Mouse (Mus musculus) stomach, postnatal 0 days (tissue): ENCODE measurements around the gene Wipi1. TPM values are rescaled to one million over a fixed set of nuclear protein-coding genes. Genes with fewer than 3 reads are reported as not detected.
"Not testable (repeated sequence)": the region's sequence is repeated elsewhere in the genome, so short reads cannot be mapped to it uniquely, and the experiment has no call there.

Source experiments
- ATAC-seq: fragments of 200-750 bp; cut with Nextera tagmentation; 2 replicates; pipeline ENCODE4 v1.8.0; 2017; ENCODE audit not compliant: low FRiP score, low TSS enrichment
- DNase-seq: peaks from one replicate; pipeline ENCODE4 v3.0.0-alpha.2; 2016; ENCODE audit warnings: low spot score
- H3K27ac ChIP-seq: fragments of 300-500 bp; sonication (generic); replicated peaks from 2 replicates; pipeline ENCODE4 v1.5.1; 2014; ENCODE audit warnings: mild to moderate bottlenecking, control low read depth
- H3K27me3 ChIP-seq: fragments of 300-500 bp; sonication (generic); 2 replicates; pipeline ENCODE4 v1.6.1; 2014; ENCODE audit warnings: low read length; ENCODE audit not compliant: control insufficient read depth, insufficient read depth
- H3K36me3 ChIP-seq: fragments of 300-500 bp; sonication (generic); 2 replicates; pipeline ENCODE4 v1.6.1; 2014; ENCODE audit warnings: low read length, mixed read lengths; ENCODE audit not compliant: control insufficient read depth, insufficient read depth
- H3K4me1 ChIP-seq: fragments of 300-500 bp; sonication (generic); replicated peaks from 2 replicates; pipeline ENCODE4 v1.6.1; 2014; ENCODE audit warnings: antibody characterized with exemption; ENCODE audit not compliant: control insufficient read depth, insufficient read depth
- H3K4me2 ChIP-seq: fragments of 300-500 bp; sonication (generic); replicated peaks from 2 replicates; pipeline ENCODE4 v1.6.1; 2014; ENCODE audit warnings: low read depth, mild to moderate bottlenecking, control low read depth, moderate library complexity
- H3K4me3 ChIP-seq: fragments of 300-500 bp; sonication (generic); 2 replicates; pipeline ENCODE4 v1.5.1; 2014; ENCODE audit warnings: low read depth, low read length, control low read depth
- H3K9ac ChIP-seq: fragments of 300-500 bp; sonication (generic); 2 replicates; pipeline ENCODE4 v1.6.1; 2014; ENCODE audit warnings: mild to moderate bottlenecking, low read length, control low read depth, mixed read lengths
- H3K9me3 ChIP-seq: fragments of 300-500 bp; sonication (generic); 2 replicates; pipeline ENCODE4 v1.6.1; 2016; ENCODE audit warnings: low read length; ENCODE audit not compliant: control insufficient read depth
- CTCF ChIP-seq: IDR thresholded peaks from 2 replicates; pipeline ENCODE4 v1.5.1; 2016; ENCODE audit warnings: antibody characterized with exemption, low read depth, mild to moderate bottlenecking, moderate library complexity
- EP300 ChIP-seq: optimal IDR thresholded peaks from 2 replicates; pipeline ENCODE3; 2016; ENCODE audit warnings: antibody characterized with exemption
- WGBS: fragments of 180-500 bp; shearing (Covaris S2); extraction: QIAGEN DNeasy Blood & Tissue Kit; methylation state at CpG from one replicate; pipeline ENCODE4 v1.1.7; 2014; 5-methylcytosine and 5-hydroxymethylcytosine counted together
- polyA plus RNA-seq: library from polyadenylated mRNA; unstranded; fragments of >200 nt; fragmentation: Nextera tagmentation; extraction: Ambion mirVana; gene quantifications from 2 replicates; pipeline ENCODE4 v1.2.1, GENCODE M21; 2015

The Wipi1 gene
- 35.3 and 40.5 TPM in 2 replicates for polyA plus RNA-seq

DNA sequence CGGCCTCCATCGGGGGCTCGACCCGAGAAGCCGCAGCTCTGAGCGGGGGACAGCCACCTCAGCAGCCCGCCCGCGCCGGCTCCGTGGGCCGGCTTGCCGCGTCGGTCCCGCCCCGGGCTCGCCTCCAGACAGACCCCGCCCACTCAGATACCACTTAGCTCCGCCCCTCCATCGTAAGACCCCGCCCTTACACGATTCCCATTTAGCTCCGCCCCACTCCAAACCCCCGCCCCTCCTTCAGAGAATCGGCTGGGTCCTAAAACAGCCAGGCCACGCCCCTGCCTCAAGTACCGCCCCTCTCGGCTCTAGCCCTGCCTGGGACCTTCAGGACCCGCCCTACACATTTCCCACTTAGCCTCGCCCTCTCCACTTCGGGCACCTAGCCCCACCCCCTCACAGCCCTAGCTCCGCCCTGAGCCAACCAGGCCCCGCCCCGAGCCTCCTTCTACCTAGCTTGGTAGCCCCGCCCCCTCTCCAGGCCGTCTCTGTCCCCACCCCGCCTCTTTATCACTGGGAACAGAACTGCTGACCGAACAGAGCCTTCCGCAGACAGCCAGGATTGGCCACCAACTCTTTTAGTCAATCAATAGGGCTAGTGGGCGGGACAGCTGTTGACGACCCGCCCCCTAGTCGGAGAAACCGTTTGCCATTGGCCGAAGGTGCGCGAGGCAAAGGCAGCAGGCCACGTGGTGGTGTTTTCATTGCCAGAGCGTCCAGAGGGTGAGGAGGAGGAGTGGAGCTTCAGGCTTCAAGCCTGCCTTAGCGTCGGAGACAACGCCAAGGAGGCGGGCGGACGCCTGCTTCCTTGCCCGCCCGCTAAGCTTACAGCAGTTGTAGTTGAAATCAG, at the start of gene Wipi1:
Wipi1 (minus strand) TSS at position 665 of the 847 bp plus-strand sequence.
- Histone ChIP-seq H3K9ac (peak within 1 kb of the TSS; percentile 92), H3K36me3 (no peaks in the 10 kb centered on the region), H3K9me3 (no peaks in the 10 kb centered on the region), H3K4me1 (peaks cover 9% of the 10 kb centered on the region; the same call in 1 of the 2 replicates), H3K4me3 (peak within 1 kb of the TSS; percentile 82), H3K4me2 (peak within 1 kb of the TSS; percentile 85), H3K27ac (peak within 1 kb of the TSS; percentile 95), H3K27me3 (no peaks in the 10 kb centered on the region)
- DNase-seq: peak; percentile 100
- ATAC-seq: peak; percentile 97
- TF ChIP-seq CTCF (peak; percentile 25), EP300 (no peak)
- under 1% methylated on average over 56 of the region's 58 CpGs for WGBS

DNA sequence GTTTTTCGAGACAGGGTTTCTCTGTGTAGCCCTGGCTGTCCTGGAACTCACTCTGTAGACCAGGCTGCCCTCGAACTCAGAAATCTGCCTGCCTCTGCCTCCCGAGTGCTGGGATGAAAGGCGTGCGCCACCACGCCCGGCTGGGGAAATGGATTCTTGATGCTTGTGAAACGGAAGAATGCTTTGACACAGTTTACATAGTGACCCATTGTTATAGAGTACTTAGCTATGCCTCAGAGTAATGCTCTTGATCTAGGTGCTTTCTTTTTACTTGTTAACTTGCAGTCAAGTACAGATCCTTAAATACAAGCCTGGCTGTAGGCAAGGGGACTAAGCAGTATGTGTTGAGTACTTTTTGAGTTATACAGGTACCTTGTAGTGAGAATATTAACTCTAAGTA, 48.8 kb upstream of the Wipi1 start:
- H3K9ac ChIP-seq, H3K4me2 ChIP-seq, H3K9me3 ChIP-seq, ATAC-seq, H3K27me3 ChIP-seq, H3K27ac ChIP-seq, DNase-seq, H3K4me1 ChIP-seq, H3K4me3 ChIP-seq: not testable (repeated sequence)
- 84% methylated on average over 8 of the region's 8 CpGs for WGBS
- peaks cover 29% of the 10 kb centered on the region for H3K36me3 ChIP-seq

DNA sequence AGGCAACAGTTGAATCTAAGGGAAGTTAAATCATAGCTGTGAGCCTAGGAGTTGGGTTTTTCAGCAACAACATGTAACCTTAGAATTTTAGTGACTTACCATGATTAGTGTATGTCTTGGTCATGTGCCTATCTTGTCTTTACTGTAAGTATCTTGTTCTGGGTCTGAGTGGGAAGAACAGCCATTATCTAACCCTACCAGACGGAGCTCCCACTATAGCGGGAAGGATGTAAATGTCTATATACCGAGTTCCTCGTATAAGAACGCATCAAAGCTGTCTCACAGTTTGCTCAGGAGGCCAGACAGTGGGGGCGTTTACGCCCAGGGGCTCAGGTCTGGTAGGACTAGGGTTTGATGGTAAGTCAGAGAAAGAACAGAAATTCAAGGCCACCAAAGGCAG, 44.5 kb upstream of the Wipi1 start:
- TF ChIP-seq EP300: no peak
- no peak for TF ChIP-seq CTCF
- Histone ChIP-seq H3K4me2 (no peak overlapping the region), H3K27me3 (no peaks in the 10 kb centered on the region), H3K9ac (no peak overlapping the region), H3K4me3 (no peak overlapping the region), H3K9me3 (no peaks in the 10 kb centered on the region), H3K27ac (no peak overlapping the region), H3K4me1 (peaks cover 7% of the 10 kb centered on the region; the same call in 1 of the 2 replicates), H3K36me3 (peaks cover 21% of the 10 kb centered on the region)
- ATAC-seq (no peak), DNase-seq (no peak)
- 84% methylated on average over 7 of the region's 7 CpGs for WGBS

DNA sequence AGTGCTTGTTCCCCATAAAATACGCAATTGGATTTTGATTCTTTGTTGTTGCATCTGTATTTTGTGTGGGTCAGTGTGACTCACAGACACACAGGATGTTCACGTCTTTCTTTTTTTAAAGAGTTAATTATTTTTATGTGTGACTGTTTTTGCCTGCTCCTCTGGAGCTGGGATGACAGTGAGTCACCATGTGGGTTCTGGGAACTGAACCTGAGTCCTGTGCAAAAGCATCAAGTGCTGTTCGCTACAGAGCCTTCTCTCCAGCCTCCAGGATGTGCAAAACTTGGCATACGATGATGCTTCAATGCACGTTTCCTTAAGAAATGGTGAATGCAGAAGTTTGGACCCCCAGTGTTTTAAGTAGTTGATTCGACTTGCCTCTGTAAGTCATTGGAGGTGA, 42.8 kb upstream of the Wipi1 start:
- Histone ChIP-seq H3K36me3 (peaks cover 14% of the 10 kb centered on the region), H3K4me1 (peaks cover 7% of the 10 kb centered on the region; the same call in 1 of the 2 replicates), H3K4me3 (no peak overlapping the region), H3K27me3 (no peaks in the 10 kb centered on the region), H3K27ac (no peak overlapping the region), H3K9ac (no peak overlapping the region), H3K9me3 (no peaks in the 10 kb centered on the region), H3K4me2 (no peak overlapping the region)
- TF ChIP-seq EP300 (no peak), CTCF (no peak)
- 80% methylated on average over 6 of the region's 6 CpGs for WGBS
- no peak for ATAC-seq
- DNase-seq: no peak

DNA sequence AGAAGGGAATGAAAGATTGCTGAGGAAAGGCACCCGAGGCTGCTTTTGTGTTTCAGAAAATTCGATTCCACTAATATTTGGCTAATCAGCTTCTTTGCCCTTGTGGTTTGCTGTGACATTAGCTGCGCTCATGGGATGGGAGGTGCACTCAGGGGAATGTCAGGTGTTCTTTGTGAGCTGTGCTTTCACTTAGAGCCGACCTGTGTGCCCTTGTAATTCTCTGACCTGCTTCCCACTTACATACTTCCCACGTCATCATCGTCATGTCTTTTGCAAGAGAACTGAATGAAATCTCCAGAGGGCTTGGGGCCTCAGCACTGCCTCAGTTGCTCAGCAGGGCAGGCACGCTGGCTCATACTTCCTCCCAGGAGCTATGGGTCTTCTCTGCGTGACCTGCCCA, 41.4 kb upstream of the Wipi1 start:
- no peak for DNase-seq
- peaks cover 7% of the 10 kb centered on the region; the same call in 1 of the 2 replicates for H3K4me1 ChIP-seq
- no peak for ATAC-seq
- no peak overlapping the region for H3K9ac ChIP-seq
- H3K27ac ChIP-seq: no peak overlapping the region
- no peak overlapping the region for H3K4me3 ChIP-seq
- 44% methylated on average over 8 of the region's 8 CpGs for WGBS
- no peaks in the 10 kb centered on the region for H3K27me3 ChIP-seq
- peak overlapping the region; percentile 94; the same call in 1 of the 2 replicates for H3K4me2 ChIP-seq
- peaks cover 14% of the 10 kb centered on the region for H3K36me3 ChIP-seq
- TF ChIP-seq CTCF (no peak), EP300 (no peak)
- no peaks in the 10 kb centered on the region for H3K9me3 ChIP-seq

DNA sequence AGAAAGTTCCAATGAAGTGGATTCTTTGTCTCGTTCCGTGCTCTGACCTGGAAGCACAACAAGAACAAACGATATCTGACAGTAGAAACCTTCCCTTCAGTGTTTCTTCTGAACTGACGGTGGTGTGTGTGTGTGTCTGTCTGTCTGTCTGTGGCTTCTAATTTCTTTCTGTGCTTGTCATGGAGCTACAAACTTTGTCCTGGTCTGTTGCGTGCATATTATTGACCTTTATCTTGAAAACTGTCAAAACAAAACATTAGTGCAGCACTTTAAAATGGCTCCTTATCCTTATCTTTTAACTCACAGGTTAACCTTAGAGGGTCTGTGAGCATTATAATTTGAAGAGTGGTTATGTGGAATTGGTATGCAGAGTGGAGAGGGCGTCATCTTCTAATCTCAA, 40.7 kb upstream of the Wipi1 start:
- Histone ChIP-seq H3K27me3 (no peaks in the 10 kb centered on the region), H3K4me3 (peak overlapping the region; percentile 81), H3K9me3 (no peaks in the 10 kb centered on the region), H3K4me2 (peak overlapping the region; percentile 94), H3K27ac (no peak overlapping the region), H3K9ac (peak overlapping the region; percentile 92; the same call in 1 of the 2 replicates), H3K36me3 (peaks cover 14% of the 10 kb centered on the region), H3K4me1 (peaks cover 7% of the 10 kb centered on the region; the same call in 1 of the 2 replicates)
- ATAC-seq (no peak), DNase-seq (no peak)
- WGBS: 25% methylated on average over 6 of the region's 6 CpGs
- no peak for TF ChIP-seq CTCF
- no peak for TF ChIP-seq EP300
